Mouse (Mus musculus) spleen, postnatal 14 days (tissue): ENCODE measurements around the gene Dnase2b.

Source experiments
- DNase-seq, 2 experiments: peaks; one replicate each; pipeline ENCODE4 v3.0.0; 2021 to 2022; ENCODE audit warnings: low spot score in 2 of 2

Dnase2b gene

GRCm38 (mm10) chr3:146615496-146615895 lies at the start of gene Dnase2b:
TSS of gene Dnase2b (minus strand) at chr3:146615596.
- DNase-seq: no peak

- DNase-seq: no peak
Measured at GRCm38 (mm10) chr3:146661907-146662306, 46.5 kb upstream of the Dnase2b start.

- DNase-seq: no peak
Measured at GRCm38 (mm10) chr3:146661001-146661400, 45.6 kb upstream of the Dnase2b start.

GRCm38 (mm10) chr3:146659321-146659720 lies 43.9 kb upstream of the Dnase2b start:
- no peak for DNase-seq

GRCm38 (mm10) chr3:146658061-146658639 lies 42.8 kb upstream of the Dnase2b start:
- DNase-seq: no peak

GRCm38 (mm10) chr3:146657433-146657832 lies 42.0 kb upstream of the Dnase2b start:
- DNase-seq: no peak

- peak in 1 of 2 experiments; percentile 2 for DNase-seq
Measured at GRCm38 (mm10) chr3:146655111-146655577, 39.7 kb upstream of the Dnase2b start.

- no peak for DNase-seq
Measured at GRCm38 (mm10) chr3:146653692-146654091, 38.3 kb upstream of the Dnase2b start.

- DNase-seq: no peak
Measured at GRCm38 (mm10) chr3:146652431-146652830, 37.0 kb upstream of the Dnase2b start.

GRCm38 (mm10) chr3:146651217-146651616 lies 35.8 kb upstream of the Dnase2b start, which contains the start of gene 4930503B20Rik:
TSS of gene 4930503B20Rik (minus strand) at chr3:146651317.
- no peak for DNase-seq

GRCm38 (mm10) chr3:146650716-146651115 lies 35.3 kb upstream of the Dnase2b start:
- no peak for DNase-seq

- no peak for DNase-seq
Measured at GRCm38 (mm10) chr3:146649311-146649894, 34.0 kb upstream of the Dnase2b start.

- DNase-seq: no peak
Measured at GRCm38 (mm10) chr3:146641818-146642427, 26.5 kb upstream of the Dnase2b start.

GRCm38 (mm10) chr3:146632506-146632905 lies 17.1 kb upstream of the Dnase2b start:
- DNase-seq: no peak

- no peak for DNase-seq
Measured at GRCm38 (mm10) chr3:146628227-146628982, 13.0 kb upstream of the Dnase2b start.

- DNase-seq: no peak
Measured at GRCm38 (mm10) chr3:146625766-146626165, 10.4 kb upstream of the Dnase2b start.

GRCm38 (mm10) chr3:146621966-146622365 lies 6.6 kb upstream of the Dnase2b start:
- no peak for DNase-seq

GRCm38 (mm10) chr3:146620555-146621249 lies 5.3 kb upstream of the Dnase2b start:
- no peak for DNase-seq

- no peak for DNase-seq
Measured at GRCm38 (mm10) chr3:146620101-146620500, 4.7 kb upstream of the Dnase2b start.

- no peak for DNase-seq
Measured at GRCm38 (mm10) chr3:146618357-146618756, 3.0 kb upstream of the Dnase2b start.

- no peak for DNase-seq
Measured at GRCm38 (mm10) chr3:146617946-146618345, 2.5 kb upstream of the Dnase2b start.
